Mouse (Mus musculus): ENCODE measurements around the gene Lmo2.

Lmo2 gene

DNA sequence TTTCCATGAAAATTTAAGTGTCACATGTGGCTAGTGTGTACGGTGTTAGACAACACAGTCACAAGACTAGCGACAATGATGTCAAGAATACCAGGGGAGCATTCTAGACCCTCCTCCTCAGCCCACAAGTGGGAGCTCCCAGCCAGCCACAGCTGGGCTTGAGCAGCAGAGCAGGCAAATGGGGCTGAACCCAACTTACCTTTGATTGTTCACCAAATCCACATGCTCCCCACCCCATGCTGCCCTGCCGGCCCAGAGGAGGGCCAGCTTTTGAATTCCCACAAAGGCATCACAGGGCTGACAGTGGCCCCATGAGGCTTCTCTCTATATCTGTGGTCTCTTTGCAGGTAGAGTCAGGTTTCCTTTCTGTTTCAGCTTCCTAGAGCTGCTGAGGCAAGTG, 16.7 kb upstream of the Lmo2 start:
- no peak for DNase-seq (ENCODE audit: low spot score in 2 of 2)

GRCm38 (mm10) chr2:103944859-103945258, 12.9 kb upstream of the Lmo2 start:
- no peak for DNase-seq (ENCODE audit: low spot score in 2 of 2)

DNA sequence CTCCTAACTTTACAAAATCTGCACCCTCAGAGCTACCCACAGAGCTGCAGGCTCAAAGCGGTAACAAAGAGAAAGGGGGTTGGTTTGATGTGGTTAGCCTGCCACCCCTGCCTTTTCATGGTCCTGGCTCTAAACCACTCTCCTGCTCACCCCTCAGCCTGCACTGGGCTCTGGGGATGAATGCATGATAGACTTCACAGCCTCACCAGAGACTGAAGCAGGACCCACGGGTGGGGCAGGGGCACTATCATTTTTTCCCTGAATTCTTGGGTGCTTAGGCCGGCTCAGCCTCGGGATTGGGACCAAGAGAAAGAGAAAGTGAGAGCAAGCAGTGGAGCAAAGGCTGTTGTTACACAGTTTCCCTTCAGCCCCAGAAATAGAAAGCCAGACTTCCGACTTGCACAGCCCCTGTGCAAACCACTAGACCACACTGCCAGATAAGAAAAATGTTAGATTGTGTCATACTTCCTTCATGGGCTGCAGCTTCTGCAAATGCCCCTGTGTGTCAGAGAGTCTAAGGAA, 12.2 kb upstream of the Lmo2 start:
- DNase-seq (ENCODE audit: low spot score in 2 of 2) = no peak

DNA sequence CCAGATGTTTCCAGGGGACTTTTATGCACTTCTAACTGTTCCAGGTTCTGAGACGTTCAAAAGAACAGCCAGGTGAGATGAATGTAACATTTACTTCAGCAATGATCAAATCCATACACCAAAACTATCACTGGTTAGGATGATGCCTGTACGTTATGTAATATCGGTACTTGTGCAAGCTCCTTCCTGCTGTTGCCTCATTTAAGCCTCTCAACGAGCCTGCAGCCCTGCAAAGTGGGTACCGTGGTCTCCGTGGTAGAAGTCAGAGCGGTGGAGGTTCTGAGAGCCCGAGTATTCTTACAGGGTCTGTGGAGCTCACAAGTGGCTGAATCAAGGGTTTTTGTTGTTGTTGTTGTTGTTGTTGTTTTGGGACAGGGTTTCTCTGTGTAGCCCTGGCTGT, 10.9 kb upstream of the Lmo2 start:
- DNase-seq (ENCODE audit: low spot score in 2 of 2) = no peak

- DNase-seq (ENCODE audit: low spot score in 2 of 2) = no peak
Observed at GRCm38 (mm10) chr2:103947982-103948655, 9.7 kb upstream of the Lmo2 start.

DNA sequence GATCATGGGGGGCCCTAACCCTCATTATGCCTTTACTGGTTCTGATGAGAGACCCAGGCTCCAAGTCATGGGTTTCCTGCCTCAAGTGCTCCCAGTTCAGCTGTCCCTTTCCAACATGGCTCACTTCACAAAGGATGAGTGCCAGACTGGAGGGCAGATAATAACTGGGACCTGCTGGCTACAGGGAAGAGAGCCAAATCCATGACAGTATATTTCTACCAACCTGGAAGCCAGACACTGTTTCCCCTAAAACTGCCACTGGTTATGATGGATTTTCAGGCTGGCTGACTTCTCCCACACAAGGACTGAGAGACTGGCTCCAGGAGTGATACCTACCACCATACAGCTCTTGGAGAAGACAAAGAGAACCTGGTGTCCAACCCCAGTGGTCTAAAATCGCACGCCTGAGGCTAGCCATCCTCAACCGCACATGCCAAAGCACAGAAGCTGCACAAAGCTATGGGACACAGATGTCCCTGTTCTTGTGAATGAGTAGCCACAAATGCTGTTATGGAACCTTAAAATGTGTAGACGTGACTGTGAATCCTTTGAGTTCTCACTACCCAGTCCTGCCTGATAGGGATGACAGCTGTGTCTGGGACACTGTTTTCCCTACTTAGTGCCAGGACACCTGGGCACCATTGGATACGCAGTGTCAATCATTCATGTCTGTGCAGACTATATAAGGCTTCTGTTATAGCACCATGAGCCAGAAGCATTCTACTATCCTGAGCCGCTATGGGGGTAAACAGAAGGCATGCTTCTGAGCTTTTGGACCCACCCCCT, 4.5 kb upstream of the Lmo2 start:
- no peak for DNase-seq (ENCODE audit: low spot score in 2 of 2)

DNA sequence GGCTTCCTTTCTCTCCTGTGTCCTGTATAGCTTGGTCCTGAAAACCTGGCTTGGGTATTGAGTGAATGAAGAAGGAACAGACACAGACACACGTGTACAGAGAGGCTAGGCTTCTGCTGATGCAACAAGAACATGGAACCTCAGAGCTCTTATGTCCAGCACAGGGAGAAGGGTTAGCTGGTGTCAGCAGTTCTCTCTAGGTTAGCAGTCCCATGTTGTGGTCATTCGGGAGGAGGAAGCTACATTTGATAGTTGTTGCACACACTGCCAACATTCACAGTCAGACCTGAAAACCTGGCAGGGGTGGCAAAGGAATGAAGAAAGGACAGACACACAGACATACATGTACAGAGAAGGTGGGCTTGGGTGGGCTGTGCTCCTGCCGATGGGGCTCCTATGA, 2.1 kb upstream of the Lmo2 start:
- no peak for DNase-seq (ENCODE audit: low spot score in 2 of 2)

DNA sequence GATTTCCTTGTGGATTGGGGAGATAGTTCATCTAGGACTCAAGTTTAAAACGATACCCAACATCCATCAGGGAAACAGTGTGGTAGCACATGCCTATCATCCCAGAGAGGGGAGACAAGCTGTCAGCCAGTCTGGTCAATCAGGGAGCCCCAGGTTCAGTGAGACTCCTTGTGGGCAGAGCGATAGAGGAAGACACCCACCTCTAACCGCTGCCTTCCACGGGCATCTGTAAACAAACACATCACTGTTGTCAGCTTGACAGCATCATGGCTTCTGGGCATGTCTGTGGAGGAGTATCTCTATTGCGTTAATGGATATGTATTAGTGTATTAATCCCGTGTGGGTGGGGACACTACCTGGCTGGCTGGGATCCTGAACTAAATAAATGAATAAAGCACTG, 919 bp upstream of the Lmo2 start:
- no peak for DNase-seq (ENCODE audit: low spot score in 2 of 2)

DNA sequence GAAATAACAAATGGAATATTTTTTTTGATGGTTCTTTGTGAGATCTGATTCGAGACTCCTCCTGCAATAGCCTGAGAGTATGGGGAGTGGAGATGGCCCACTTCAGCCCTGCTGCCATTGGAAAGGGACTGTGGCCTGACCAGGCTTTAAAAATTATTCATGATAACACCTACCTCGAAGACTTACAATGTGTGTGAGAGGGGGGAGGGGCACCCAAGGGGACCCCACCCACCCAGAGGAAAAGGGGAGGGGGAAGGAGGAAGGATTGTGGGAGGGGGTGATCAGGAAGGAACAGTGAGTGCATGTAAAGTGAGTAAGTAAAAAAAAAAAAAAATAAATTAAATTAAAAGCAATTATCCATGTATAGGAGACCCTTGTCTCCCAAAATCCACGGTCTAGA, 848 bp downstream of the Lmo2 start:
- DNase-seq (ENCODE audit: low spot score in 2 of 2) = no peak

- no peak for DNase-seq (ENCODE audit: low spot score in 2 of 2)
Observed at GRCm38 (mm10) chr2:103959066-103959465, 1.3 kb downstream of the Lmo2 start.

- no peak for DNase-seq (ENCODE audit: low spot score in 2 of 2)
Observed at GRCm38 (mm10) chr2:103959574-103959973, 1.8 kb downstream of the Lmo2 start.

GRCm38 (mm10) chr2:103962349-103962748, 4.6 kb downstream of the Lmo2 start:
- DNase-seq (ENCODE audit: low spot score in 2 of 2) = no peak

DNA sequence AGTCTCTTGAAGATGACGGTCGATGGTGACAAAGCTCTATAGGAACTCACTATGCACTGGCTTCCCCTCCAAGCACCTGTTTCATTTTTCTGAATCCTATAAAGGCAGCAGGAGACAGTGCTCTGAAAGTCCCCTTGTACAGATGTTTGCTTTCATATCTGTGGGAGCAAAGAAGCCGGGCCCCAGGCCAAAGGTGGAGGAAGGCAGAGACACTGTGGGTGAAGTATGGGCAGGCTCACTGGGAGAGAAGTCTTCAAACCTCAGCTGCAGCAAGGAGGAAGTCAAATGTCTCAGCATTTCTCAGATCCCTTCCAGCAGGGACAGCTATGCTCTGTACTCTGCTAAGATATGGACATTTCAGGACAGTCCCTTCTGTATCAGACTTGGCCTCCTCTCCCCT, 7.6 kb downstream of the Lmo2 start:
- DNase-seq (ENCODE audit: low spot score in 2 of 2) = no peak

DNA sequence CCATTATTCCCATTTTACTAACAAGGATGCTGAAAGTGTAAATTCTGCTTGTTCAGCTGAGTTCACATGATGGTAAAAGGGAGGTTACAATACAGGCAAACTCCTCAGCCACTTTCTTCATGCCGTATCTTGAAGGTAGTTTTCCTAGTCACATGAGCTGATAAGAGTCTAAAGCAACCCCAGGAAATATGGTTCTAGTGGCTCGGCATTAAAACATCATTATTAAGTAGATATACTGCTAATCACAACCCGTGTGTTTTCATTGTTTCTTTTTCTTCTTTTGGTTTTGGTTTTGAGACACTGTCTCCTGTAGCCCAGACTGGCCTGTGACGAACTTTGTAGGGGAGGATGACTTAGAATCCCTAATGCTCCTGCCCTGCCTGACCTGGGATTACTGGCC, 10.4 kb downstream of the Lmo2 start:
- no peak for DNase-seq (ENCODE audit: low spot score in 2 of 2)

DNA sequence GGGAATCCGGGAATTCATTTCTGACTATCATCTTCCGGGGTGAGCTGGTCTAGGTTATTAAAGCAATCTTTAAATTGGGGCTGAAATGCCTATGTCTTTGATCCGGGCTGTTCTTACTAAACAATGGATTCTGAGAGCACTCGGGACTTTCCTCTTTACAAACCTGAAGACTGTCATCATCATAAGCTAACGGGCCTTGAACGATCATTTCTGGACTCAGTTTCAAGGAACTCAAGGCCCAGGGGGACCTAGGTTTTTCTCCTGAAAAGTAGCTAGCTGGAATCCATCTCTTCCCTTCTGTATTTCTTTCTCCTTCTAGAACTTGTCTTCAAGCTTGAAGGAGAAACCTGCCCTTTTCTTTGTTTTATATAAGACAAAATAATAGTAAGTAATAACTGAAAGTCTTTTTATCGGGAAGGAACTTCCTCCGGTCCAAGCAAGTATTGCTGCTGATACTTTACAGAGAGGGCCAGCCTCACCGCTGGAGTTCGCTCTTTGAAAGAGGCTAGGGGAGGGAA, 11.2 kb downstream of the Lmo2 start:
- DNase-seq (ENCODE audit: low spot score in 2 of 2) = no peak

- DNase-seq (ENCODE audit: low spot score in 2 of 2) = peak; percentile 58 to 71
Observed at GRCm38 (mm10) chr2:103969437-103970040, 11.8 kb downstream of the Lmo2 start.

DNA sequence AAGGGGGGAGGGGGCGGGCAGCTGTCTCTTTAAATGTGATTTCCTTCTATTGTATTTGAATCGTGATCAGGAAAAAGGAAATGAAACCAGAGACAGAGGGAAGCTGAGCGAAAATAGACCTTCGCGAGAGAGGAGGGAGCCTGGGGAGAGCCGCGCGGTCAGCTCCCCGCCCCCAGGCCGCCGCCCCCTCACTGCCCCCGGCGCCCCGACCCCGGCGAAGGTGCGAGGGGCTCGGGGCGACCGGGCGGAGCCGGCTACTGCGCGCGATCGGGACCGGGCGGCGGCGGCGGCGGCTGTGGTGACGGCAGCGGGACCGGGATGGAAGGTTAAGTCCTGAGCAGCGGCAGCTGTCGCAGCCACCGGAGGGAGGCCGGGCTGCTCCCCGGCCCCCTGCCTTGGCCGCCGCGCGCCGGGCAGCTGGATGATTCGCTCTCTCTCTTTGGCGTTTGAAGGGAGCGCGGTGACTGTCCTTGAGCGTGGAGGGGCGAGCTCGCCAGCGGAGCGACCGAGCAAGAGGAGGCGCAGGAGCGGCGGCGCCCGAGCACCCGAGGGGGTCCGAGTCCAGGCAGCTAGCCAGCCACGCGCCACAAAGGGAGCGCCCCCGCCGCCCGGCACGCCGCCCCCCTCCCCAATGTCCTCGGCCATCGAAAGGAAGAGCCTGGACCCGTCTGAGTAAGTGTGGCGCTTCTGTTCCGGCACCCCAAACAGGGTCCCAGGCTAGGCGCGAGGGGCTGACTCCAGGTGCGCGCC, 12.4 kb downstream of the Lmo2 start:
- peak; percentile 38 to 52 for DNase-seq (ENCODE audit: low spot score in 2 of 2)

DNA sequence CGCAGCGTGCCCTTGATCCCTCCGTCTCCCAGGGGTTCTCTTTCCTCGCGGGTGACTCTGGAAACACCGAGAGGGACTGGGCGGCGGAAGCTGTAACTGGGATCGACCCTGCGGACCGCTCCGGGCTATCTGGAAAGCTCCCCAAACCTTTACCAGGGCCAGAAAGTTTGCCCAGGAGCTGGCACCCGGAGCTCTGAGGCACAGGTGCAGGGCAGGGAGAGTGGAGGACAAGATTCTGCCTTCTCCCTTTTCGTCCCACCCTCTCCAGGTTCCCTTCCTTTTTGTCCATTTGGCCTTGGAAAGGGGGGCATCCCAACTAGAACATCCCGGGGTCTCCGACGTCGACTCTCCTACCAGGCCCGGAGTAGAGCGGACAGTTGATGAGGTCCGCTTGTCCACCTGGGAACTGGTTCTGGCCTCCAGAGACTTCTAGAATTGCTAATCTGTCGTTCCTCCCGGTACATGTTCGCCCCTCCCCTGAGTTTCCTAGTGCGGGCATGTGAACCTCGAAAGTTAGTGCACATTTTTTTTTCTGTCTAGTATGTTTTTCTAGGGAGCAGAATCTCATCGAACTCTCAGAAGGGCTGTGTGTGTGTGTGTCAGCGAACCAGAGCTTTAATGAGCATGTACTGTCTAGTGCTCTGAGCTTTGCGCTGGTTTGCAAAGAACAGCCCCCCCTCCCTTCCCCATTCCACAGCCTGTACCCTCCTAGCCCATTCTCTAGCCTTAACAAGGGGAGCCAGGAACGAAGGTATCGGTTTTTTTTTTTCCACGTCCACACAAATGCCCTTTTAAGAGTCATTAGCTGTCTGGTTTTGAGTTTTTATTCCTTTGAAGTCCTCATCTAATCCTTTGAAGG, 13.2 kb downstream of the Lmo2 start:
- no peak for DNase-seq (ENCODE audit: low spot score in 2 of 2)

- DNase-seq (ENCODE audit: low spot score in 2 of 2) = no peak
Observed at GRCm38 (mm10) chr2:103971838-103972237, 14.1 kb downstream of the Lmo2 start.

- DNase-seq (ENCODE audit: low spot score in 2 of 2) = no peak
Observed at GRCm38 (mm10) chr2:103975904-103976303, 18.1 kb downstream of the Lmo2 start.

DNA sequence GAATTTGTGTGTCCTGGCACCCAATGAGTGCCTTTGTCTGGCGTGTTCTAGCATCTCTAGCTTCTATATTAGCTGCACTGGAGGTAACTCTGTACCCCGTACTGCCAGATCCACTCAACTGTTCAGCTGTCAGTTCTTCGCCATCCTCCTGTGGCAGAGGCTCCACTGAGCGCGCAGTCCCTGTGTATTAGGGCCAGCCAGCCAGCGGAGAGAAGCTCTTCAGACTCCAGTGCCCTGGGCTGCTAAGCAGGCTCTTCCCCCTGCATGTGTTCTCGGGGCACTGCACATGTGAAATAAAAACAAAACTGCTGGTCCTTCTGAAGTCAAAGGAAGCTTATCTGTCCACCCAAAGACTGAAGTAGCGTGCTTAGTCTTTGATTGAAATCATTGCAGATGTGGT, 19.4 kb downstream of the Lmo2 start:
- DNase-seq (ENCODE audit: low spot score in 2 of 2) = no peak
